Mouse (Mus musculus) B cell, adult 2 months (primary cell): ENCODE results near the gene Mbnl1.
A peak's percentile ranks its signal among the peaks of the same experiment; 100 is the strongest.
"Not testable (repeated sequence)": the region's sequence is repeated elsewhere in the genome, so short reads cannot be mapped to it uniquely, and the experiment has no call there.

Experiments
- DNase-seq, 2 experiments: peaks; one replicate each; pipeline ENCODE4 v3.0.0; 2022

Gene Mbnl1

DNA sequence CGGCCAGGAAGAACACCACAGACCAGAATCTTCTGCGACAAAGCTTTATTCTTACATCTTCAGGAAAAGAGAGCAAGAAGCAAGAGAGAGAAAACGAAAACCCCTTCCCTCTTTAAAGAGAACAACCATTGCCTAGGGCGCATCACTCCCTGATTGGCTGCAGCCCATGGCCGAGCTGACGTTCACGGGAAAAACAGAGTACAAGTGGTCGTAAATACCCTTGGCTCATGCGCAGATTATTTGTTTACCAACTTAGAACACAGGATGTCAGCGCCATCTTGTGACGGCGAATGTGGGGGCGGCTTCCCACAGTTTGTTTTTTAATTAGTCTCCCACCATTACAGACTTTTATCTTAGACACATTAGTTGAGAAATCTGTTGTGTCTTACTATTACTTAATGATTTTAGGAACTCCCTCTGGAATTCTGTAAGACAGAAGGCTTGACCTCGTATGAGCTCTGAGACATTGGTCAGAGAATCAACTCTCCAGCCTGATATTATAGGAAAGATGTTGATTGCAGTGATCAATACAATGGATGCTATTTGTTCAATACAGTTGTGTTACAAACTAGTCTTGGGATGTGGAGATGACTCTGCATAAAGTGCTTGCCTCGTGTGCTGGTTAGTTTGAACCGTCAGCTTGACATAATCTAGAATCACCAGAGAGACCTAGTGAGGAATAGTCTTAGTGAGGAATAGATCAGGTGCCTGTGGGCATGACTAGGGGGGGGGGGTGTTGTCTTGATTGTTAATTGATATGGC lies 22.3 kb downstream of the Mbnl1 start:
- not testable (repeated sequence) for DNase-seq

DNA sequence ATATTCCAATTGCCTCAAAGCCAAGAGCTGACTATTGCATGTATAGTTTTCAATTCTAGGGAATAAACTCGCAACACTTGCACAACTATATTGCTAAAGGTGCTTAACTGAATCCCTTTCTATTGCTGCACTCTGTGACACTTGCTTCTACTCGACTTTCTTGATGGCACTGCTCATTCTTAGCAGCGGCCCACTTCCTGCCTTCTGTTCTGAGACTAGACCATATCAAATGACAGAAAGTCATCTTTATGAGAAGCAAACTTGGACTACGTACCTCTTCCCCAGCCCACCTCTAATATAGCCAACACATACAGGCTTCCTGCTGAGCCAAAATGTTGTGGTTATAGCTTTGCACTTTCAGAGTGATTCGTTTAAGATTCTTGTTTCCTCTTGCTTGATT lies 23.6 kb downstream of the Mbnl1 start:
- DNase-seq, result no peak

DNA sequence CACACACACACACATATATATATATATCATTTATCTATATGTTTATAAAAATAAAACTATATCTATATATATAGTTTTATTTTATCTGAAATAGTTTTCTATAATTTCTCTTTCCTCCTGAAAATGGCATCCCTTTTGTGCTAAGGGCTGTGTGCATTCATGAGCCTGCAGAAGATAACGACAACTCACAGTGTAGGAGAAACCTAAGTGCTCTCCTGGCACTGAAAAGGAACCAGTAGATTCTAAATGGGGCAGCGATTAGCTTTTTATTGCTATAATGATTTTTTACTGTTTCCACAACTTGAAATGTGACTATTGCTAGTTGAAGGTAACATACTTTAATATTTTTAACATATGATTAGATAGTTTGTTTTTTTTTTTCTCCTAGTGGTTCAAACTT lies 25.5 kb downstream of the Mbnl1 start:
- DNase-seq, result no peak

GRCm38 (mm10) chr3:60498646-60499045 lies 26.0 kb downstream of the Mbnl1 start:
- DNase-seq, result no peak

- no peak for DNase-seq
Measured at GRCm38 (mm10) chr3:60499157-60499578, 26.5 kb downstream of the Mbnl1 start.

GRCm38 (mm10) chr3:60499718-60500450 lies 27.3 kb downstream of the Mbnl1 start:
- no peak for DNase-seq

DNA sequence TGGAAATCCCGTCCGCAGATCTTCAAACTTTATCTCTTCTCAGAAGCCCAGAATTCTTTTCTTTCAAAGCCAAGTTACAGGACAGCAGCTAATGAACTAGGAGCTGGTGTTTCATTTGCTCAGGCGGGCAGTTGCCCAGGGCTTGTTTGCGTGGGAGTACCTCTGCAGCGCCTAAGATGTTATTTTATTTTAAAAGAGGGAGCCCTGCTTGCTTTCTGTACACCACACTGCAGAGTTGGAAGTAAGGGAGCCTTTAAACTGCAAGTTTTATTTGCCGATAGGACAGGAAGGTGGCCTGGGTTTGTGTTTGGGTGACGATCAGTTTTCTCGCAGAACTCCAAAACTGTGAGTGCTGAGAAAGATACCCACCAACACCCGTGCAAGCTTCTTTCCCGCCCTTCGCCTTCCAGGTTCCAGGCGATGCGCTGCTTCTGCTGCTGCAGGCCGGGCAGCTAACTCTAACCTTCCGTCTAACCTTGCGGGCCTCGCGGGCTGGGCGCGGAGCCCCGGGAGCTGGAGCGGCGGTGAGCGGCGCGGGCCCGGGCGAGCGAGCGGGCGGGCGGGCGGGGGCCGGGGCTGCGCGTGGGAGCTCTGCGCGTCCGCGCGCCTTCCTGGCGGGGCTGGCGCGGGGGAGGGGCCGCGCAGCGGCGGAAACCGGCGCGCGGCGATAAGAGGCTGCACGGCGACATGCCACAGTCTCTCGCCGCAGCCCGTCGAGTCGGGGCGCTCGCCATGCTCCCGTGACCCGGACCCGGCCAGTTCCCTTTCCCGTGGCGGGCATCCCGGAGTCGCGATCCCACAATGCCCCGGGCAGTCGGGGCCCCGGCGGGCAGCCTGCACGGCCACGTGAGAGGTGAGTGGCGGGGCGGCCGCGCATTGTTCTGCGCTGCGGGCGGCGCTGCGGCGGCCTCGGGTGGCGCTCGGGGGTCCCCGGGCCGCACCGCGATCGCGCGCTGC lies 28.2 kb downstream of the Mbnl1 start:
- DNase-seq, result peak; percentile 76 to 83

DNA sequence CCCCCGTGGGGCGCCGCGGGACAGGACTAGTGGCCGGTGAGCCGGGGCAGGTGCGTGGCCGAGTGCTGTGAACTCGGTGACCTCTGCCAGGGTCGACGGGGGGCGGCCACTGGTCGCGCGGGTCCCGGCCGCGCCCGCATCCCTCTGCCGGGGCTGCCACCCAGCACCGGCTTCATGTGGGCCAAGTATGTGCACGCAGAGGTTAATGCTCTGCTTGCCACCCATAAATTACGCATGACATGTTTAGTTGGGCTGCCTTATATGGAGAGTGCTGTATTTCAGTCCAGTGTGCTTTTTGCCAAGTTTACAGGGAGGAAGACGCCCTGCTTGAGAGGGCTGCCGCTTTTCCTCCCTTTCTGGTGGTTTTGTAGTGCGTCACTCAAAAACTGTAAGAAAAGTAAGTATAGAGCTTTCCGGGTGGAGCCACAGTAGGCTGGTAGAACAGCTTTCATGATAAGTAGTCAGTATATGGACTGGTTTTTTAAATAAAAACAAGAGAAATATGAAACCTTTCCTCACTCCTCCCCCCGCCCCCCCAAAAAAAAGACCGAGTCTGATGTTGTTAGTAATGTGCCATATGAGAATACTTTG lies 29.0 kb downstream of the Mbnl1 start:
- peak; percentile 59 to 61 for DNase-seq

DNA sequence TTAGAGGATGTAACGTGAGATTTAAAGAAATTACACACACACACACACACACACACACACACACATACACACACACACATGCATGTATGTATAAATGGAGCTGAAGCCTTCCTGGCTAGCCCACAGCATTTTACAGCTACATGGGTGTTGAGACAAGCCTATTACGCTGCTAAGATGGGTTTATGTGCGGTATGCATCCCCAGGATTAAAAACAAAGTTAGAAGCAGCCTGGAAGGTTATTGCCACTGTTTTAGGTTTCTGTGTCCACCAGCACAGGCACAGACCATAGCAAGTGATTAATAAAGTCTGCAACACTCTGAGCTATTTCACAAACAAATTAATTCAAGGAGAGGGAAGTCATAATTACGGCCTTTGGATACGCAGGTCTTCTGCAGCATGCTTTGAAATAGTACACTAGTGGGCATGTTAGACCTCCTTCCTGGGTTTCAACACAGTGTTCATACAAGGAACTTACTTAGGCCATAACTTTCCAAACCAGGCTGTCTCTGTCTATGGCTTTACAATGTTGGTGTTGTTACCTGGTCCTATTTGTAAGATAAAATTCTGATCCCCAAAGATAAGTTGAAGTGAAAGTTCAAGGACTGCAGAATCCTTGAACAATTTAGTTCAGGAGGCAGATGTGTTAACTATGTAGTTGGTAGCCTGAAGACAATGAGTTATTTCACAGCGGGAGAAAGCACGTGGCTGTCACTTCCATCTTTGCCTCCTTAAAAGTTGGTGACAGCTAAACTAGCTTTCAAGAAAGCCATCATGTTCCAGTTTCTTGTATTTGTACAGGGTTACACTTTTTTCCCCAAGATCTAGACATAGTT lies 29.7 kb downstream of the Mbnl1 start:
- DNase-seq, result peak; percentile 37 to 40

GRCm38 (mm10) chr3:60503196-60503595 lies 30.6 kb downstream of the Mbnl1 start:
- DNase-seq, result peak in 1 of 2 experiments; percentile 7

DNA sequence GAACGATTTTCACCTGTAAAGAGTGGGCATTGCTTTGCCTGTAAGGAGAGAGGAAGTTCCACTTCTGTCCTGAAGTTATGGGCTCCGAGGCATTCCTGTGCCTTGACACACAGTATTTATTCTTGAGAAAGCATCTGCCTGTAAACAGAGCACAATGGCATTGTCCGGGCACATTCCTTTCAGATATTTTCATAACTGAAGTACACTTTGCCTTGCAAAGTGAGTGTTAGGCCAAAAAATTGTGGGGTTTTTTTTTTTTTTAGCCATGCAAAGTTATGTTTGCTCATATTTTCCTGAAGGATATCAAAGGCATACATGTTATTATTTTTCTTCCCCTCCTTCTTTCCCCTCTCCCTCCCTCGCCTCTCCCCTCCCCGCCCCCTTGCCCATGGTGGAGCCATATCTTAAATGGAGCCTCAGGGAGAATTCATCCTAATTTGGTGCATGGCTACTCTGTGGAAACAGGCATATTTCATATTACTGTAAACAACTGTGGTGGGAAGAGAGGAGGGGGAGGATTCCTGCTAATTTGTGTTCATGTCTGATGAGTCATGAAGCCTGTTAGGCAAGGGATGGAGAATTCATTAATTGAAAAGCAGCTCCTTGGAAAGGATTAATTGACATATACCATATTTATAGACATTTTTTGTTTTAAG lies 32.3 kb downstream of the Mbnl1 start:
- DNase-seq, result peak in 1 of 2 experiments; percentile 2

DNA sequence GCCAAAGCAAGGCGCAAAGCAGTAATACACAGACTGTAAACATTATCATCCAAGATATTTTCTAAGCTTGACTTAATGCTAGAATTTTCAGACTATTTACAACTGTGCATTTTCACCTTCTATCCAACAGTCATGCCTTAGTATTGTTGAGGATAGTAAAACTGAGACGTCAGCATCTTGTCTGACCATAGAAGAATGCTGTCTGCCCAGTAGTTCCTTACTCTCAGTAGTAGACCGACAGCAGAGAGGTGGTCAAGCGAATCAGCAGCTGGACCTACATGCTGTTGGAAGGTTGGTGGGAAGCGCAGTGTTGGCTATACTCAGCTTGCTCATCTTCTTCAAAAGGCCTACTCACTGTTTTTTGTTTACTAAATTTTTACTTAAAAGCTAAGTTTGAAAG lies 34.2 kb downstream of the Mbnl1 start:
- no peak for DNase-seq

- no peak for DNase-seq
Measured at GRCm38 (mm10) chr3:60507496-60507895, 34.9 kb downstream of the Mbnl1 start.

GRCm38 (mm10) chr3:60507979-60508378 lies 35.3 kb downstream of the Mbnl1 start:
- DNase-seq, result no peak

- DNase-seq, result no peak
Measured at GRCm38 (mm10) chr3:60511197-60511596, 38.6 kb downstream of the Mbnl1 start.

DNA sequence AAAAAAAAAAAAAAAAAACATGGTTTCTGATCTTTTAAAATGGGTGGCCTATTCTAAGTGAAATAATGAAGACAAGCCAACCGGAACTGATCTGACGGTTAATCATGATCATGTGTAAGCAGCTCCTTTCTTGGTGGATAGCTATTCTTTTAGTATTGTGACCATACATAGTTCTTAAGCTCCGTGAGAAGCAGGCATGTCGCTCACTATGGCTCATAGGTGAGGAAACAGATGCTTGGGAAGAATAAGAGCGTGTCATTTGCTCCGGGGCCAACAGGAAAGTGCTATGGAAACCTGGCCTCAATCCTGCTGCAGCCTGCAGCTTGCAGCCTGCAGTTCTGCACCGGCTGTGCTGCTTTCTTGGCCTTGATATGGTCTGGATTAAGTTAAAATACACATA lies 40.7 kb downstream of the Mbnl1 start:
- DNase-seq, result no peak

DNA sequence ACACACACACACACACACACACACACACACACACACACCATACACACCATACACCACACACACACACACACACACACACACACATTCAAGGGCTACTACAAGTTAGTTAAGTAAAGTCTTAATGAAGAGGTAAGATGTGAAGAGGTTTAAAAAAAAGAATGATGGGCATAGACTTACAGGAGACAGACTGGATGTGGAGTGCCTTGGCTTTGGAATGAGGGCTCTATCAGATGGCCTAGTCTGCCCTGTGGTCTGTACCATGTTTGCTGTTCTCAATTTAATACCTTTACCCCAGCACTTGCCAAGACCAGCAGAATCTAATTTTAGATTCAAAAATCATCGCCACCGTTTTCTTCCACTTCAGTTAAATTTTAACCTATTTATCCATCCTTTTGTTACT lies 41.1 kb downstream of the Mbnl1 start:
- no peak for DNase-seq

GRCm38 (mm10) chr3:60515430-60515829 lies 42.8 kb downstream of the Mbnl1 start:
- DNase-seq, result no peak

GRCm38 (mm10) chr3:60516054-60516674 lies 43.5 kb downstream of the Mbnl1 start:
- peak; percentile 87 to 90 for DNase-seq

DNA sequence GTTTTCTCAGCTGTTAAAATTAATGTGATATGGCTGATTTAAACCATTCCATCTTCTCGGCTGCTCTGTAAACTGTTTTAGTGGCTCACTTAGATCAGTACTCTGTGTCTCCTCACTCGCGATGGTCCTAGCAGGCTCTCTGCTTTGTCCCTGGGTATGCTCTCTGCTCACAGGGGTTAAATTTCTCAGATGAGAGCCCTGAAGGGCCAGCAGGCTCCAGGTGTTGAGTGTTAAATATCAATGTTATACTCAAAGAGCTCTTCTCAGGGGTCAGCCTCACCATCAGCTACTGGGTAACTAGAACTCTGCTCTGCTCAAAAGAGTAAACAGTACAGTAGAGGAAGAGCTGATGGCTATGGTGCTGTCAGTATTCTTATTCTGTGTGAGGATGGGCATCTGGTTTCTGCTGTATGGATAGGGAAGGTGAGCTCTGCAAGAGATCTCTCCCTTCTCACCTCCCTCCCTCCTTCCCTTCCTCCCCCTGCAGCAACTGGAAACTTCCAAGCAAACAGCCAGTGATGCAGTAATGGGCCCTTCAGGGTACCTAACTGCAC lies 44.7 kb downstream of the Mbnl1 start:
- DNase-seq, result no peak
